Mouse (Mus musculus) embryonic stem cell, embryonic (primary cell): ENCODE measurements at regions not wholly inside any gene's neighbourhood (a gene's known extent, or its start where the extent isn't known, plus 50 kb on each side); places are given as distances from the start of the nearest gene placed in this dataset.
"Not testable (repeated sequence)": the region's sequence is repeated elsewhere in the genome, so short reads cannot be mapped to it uniquely, and the experiment has no call there.

Source experiments
- CTCF ChIA-PET, 4 experiments: fragments of 300-600 bp in 2 of 4; fragments of 350-600 bp in 2 of 4; sonication (Branson Sonifier 250); formaldehyde crosslinking; loops; one replicate each; lab custom pipeline; 2022; ENCODE audit warnings: inconsistent platforms in 2 of 4; lab: Charles Lee
- POLR2A ChIA-PET, 4 experiments: fragments of 300-600 bp in 2 of 4; fragments of 350-600 bp in 2 of 4; sonication (Branson Sonifier 250); formaldehyde crosslinking; loops; one replicate each; lab custom pipeline; 2022; ENCODE audit warnings: antibody characterized with exemption in 4 of 4, inconsistent platforms in 1 of 4; lab: Charles Lee

DNA sequence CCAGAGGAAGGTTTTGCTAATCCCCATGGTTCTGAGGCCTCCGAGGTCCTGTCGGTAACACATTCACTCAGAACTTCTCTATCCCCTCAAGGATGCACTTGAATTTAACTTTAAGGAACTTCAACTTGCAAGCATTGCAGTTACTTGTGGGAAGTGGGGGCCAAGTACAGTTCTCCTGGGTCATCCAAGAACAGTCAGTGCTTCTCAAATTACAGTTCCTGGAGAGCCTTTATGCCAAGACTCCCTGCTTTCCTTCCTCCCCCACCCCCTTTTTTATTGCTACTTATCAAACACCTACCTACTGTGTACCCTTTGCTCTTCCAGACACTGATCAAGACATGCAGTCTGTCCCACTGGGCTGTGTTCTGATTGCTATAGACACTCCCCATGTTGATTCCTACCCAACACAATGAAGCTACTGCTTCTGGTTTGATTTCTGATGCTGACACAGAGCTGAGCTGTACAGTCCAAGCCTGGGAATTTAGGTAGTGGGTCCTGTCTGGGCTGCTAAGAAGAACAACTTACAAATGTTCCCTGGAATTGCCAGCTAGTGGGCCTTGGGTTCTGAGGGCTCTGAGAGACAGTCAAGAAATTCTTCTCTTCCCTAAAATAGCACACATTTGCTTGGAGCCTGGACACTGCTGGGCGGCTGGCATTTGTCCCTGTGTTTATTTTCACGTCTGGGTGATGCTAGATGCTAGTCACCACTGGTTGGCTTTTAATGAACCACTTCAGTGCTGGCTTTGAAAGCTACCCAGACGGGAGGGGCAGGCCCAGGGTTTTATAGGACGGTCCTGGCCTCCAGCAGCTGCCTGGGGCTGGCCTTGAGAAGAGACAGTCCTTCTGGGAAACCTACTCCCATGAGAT lies 120.7 kb downstream of the Bod1 start:
- ChIA-PET POLR2A (interaction anchor here in 2 of 4 experiments (0.6 to 1.1 kb wide), 3 partner anchors 254 to 560 kb away, joined by 3 to 4 read pairs (median 3); no protein-coding TSS in a partner anchor), CTCF (interaction anchor here in 1 of 4 experiments (0.6 kb wide), 1 partner anchor 66 kb away, joined by 3 read pairs; no protein-coding TSS in a partner anchor)

DNA sequence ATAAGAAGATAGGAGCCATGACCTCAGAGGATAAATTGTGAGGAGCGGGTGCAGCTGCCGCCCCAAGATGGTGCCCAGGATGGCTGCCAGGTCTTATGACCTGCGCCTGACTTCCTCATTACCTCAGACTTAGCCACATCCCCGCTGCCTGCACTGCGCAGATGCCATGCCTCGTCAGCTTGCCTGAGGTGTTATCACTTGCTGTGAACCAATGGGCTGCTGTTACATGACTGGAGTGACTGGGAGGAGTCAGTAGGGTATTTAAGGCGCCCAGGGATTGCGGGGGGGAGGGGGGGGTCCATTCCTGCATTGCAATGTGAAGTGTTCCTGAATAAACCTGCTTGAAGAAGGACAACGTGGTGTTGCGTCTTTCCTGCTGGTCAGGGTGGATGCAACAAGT lies 126.2 kb downstream of the Bod1 start:
- POLR2A ChIA-PET, CTCF ChIA-PET: not testable (repeated sequence)

DNA sequence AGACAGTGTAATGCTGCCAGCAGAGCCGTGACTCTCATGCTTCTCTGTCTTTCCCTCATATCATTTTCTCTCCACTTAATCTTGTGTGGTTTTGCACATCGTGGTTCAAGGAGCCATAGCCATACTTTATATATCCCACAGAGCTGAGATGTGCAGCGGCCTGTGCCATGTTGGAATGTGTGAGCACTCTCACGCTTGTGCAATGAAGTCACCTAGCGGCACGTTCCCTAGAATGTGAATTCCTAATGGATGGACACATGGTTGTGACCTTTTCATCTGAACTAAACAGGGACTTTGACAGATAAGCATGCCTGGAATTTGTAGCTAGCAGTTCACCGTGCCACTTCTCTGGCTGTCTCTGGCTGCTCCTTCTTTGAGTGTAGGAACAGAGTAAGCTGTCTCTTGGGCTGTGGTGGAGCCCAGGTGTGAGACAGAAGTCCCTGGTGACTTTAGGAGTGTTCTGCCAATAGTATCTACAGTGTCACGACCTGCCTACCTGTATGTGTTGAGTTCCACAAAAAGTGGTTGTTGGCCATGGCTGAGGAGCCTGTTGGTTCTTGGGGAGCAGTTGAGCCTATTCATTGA lies 129.0 kb downstream of the Bod1 start:
- ChIA-PET CTCF (no interaction called here), POLR2A (interaction anchor here in 2 of 4 experiments (0.6 to 0.9 kb wide), 2 partner anchors 173 to 557 kb away, joined by 3 read pairs; partner anchors contain the start of genes Chac2 (in 1 of the 2) and Stc2 (in 1 of the 2))

DNA sequence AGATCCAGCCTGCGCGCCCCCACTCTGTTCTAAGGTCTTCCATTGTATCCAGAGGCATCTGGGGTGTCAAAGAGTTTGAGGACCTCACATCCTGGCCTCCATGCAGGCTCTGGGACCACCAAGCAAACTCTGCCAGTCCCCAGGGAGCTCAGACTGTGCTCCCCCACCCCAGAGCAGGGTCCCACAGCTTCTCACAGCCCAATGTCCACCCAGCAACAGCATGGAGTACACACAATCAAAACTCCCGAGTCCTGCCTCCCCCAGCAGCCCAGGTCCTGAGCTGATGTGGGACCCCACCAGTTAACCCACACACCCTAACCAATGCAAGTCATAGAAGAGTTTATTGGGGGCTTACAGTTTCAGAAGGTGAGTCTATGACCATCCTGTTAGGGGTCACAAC lies 130.3 kb downstream of the Bod1 start:
- ChIA-PET POLR2A (interaction anchor here in 1 of 4 experiments (0.9 kb wide), 1 partner anchor 172 kb away, joined by 3 read pairs; the partner anchor contains the start of gene Stc2), CTCF (no interaction called here)

DNA sequence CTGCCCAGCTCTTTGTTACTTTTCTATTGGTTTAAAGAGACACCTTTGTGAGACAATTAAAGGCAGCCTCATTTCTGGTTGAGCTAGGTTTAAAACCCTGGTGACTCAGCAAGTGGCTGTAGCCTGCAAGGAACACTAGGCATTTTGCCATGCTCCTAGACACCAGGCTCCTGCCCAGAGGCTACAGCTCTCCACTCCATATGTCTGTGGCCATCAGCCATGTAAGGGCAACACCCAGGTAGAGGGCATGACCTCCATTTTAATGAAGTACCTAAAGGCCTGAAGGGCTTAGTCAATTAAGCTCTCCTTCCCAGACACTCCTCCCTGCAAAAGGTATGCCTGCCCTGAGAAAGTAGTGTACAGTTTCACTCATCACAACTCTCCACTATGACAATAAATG lies 130.9 kb downstream of the Bod1 start:
- ChIA-PET POLR2A (no interaction called here), CTCF (no interaction called here)

DNA sequence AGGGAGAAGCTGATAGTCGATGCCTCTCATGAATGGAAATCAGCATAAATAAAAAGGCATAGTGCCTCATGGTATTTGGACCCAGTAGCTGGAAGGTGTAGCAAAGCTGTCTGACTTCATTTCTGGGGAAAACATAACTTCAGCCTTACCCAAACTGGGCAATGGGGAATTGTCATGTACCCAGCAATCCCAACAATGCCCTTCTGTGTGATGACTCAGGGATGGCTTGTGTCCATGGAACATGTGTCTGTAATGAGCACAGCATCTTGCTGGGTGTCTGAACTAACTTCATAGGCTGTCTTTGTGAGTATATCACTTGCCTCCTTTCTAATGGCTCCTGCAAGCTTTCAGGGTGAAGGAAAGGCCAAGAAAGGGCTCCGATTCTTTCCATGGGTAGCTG lies 140.3 kb downstream of the Bod1 start:
- CTCF ChIA-PET, result no interaction called here
- POLR2A ChIA-PET, result no interaction called here

DNA sequence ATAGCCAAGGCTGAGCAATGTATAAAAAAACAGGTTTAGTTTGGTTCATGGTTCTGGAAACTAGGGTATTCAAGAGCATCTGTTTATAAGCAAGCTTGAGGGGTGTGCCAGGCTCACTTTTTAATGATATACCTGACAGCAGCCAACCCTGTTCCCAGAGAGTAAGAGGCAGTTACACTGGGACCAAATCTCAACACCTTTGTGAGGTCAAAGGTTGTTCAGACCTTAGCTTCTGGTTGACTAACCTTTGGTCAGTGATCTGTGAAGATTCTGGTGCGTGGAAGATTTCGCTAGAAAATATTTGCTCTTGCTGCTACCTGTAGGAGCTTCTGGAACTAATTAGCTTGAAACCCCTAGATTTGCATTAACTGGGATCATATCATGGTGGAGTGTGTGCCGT lies 140.8 kb downstream of the Bod1 start:
- POLR2A ChIA-PET, result no interaction called here
- CTCF ChIA-PET, result no interaction called here

DNA sequence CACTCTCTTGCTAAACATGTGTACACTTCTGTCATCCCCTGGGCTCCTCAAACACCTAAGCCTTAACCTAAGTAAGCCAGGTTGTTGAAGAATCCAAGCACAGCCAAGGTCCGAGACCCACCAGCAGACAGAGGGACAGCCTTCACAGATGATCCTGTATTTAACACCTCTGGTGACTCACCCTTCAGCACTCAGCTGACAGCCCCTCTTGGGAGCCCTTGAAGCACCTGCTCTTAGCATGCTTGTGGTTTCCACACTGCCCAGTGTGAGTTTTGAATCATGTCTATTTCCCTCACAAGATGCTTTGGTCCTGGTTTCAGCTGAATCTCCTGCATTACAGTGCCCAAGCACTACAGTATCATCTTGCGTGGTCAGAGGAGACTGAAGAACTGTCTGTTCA lies 142.0 kb downstream of the Bod1 start:
- CTCF ChIA-PET, result no interaction called here

DNA sequence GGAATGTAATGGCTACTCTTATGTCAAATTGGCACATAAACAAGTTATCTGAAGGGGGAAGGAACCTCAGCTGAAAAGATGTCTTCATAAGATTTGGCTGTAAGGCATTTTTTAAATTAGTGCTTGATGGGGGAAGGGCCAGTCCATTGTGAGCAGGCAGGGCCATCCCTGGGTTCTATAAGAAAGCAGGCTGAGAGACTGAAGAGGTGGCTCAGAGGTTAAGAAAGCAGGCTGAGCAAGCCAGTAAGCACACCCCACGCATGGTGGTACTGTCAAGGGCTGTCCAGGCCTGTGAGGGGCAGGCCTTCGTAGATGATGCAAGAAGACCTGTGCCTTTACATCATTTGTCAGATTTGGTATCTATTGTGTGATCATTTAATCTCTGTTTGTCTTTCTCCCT lies 147.0 kb downstream of the Bod1 start:
- ChIA-PET CTCF (interaction anchor here in 1 of 4 experiments (1.2 kb wide), 1 partner anchor 424 kb away, joined by 3 read pairs; no protein-coding TSS in a partner anchor), POLR2A (no interaction called here)

More for the DNA sequence above, 142.0 kb downstream of the Bod1 start:
- POLR2A ChIA-PET, result no interaction called here

DNA sequence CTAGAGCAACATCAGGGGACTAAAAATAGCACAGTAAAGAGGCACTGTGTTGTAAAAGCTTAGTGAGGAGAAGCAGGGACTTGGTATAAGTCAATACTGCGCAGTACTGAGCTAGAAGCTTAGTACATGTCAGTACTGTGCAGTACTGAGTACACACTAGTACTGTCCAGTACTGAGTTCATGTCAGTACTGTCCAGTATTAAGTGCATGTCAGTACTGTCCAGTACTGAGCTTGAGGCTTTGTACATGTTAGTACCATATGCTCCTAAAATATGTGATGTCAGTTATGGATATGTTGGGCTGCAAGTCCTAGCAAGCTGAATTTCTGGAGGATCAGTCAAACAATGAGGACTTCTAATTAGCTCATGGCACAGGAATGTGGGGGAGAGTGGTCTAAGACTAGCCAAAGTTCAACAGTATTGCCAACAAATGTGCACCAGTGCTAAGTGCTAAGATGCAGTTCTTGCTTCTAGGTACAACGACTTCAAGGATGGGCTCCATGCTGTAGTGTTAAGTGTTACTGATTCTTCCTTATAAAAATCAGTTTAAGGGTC lies 147.5 kb downstream of the Bod1 start:
- CTCF ChIA-PET, result interaction anchor here in 1 of 4 experiments (1.2 kb wide), 1 partner anchor 425 kb away, joined by 3 read pairs; no protein-coding TSS in a partner anchor
- POLR2A ChIA-PET, result no interaction called here

DNA sequence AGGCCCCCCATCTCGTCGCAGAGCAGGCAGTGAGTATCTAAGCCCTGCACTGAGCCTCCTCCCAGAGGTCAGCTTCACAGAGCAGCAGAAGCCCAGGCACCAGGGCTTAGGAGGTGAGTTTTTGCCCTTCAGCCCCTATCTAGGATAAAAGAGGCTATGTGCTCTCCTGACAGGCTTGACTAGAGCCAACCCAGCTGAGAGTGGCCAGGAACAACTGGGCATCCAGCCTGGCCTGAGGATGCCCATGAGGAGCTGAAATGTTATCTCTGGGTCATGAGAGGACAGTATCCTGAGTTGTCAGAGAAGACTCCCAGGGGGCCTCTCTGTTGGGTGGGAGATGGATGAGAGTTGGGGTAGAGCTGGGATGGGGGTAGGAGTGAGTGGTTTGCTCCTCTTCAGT lies 149.6 kb downstream of the Bod1 start:
- POLR2A ChIA-PET, result no interaction called here
- CTCF ChIA-PET, result no interaction called here

DNA sequence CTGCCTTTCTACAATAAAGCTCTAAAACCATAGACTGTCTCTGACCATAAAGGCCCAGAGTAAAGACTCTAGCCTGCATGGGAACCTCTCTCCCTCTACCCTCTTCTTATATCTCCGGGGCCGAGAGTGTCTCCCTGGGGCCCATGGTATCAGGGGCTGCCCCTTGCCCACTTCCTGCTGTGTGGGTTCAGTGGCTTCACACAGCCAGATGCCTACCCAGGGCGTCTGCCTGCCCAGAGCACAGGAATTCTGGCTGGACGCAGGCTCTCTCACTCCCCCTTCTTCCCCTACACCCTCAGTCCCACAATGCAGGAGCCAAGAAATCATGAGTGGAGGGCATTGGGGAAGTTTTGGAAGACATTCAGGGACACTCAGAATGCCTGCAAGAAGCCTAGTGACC lies 150.8 kb downstream of the Bod1 start:
- ChIA-PET POLR2A (interaction anchor here in 1 of 4 experiments (0.6 kb wide), 1 partner anchor 86 kb away, joined by 3 read pairs; no protein-coding TSS in a partner anchor), CTCF (no interaction called here)

DNA sequence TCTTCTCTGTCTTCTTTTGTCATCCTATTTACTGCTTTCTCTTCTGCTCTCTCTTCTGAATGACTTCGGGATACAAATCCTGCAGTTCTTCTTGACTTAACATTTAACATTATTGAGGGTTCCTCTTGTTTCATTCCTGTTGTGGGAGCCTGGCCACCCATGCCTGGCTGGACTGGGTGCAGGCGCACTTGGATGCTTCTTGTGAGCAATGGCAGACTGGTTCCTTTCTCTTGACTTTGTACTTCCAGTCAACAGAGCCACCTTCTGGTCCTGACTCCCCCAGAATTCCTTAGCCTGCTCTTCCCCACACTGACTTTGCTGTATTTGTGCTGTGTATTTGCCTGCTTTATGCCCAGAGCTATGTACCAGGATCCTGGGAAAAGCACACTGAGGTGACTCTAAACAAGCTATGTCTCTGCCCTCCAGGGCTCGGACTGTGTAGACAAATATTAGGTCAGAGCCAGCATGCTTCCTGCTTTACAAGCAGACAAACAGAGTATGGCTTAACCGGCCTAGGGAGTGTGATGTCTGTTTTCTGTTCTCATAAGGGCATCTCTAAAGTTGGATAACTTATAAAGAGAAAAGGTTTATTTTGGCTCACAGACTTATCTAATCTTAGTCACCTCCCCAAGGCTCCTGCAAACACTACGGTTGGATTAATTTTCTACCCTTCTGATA lies 133.5 kb upstream of the Stc2 start:
- CTCF ChIA-PET, result no interaction called here
- POLR2A ChIA-PET, result no interaction called here

DNA sequence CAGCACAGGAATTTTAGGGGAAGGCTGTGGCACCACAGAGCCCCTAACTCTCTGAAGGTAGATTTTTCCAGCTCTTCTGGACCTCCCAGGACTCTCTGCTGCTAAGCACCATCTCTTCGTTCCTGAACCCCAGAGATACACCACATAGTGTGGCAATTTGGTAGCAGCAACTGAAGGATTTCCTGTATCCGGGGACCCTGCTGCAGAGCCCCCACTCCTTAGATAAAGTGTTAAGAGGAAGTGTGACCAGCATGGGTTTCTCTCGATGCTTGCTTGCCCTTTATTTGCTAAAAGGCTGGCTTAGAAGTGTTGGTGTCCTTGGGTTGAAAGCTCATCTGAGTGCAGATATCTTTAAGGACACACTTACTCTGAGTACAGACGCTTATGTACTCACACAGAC lies 115.6 kb upstream of the Stc2 start:
- CTCF ChIA-PET, result no interaction called here
- POLR2A ChIA-PET, result no interaction called here

DNA sequence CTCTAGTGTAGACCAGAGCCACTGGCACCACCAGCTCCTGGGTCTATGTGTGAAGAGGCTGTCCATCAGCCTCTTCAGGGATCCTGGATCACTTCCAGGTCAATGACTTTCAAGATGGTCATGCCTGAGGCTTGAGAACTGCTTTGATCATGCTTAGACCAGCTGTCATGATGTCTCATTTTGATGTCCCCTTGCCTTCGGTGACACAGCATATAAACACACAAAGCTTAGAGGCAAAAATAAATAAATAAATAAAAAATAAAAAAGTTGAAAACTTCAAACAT lies 111.1 kb upstream of the Stc2 start:
- POLR2A ChIA-PET, result no interaction called here
- CTCF ChIA-PET, result interaction anchor here in 1 of 4 experiments (0.7 kb wide), 1 partner anchor 134 kb away, joined by 4 read pairs; no protein-coding TSS in a partner anchor

DNA sequence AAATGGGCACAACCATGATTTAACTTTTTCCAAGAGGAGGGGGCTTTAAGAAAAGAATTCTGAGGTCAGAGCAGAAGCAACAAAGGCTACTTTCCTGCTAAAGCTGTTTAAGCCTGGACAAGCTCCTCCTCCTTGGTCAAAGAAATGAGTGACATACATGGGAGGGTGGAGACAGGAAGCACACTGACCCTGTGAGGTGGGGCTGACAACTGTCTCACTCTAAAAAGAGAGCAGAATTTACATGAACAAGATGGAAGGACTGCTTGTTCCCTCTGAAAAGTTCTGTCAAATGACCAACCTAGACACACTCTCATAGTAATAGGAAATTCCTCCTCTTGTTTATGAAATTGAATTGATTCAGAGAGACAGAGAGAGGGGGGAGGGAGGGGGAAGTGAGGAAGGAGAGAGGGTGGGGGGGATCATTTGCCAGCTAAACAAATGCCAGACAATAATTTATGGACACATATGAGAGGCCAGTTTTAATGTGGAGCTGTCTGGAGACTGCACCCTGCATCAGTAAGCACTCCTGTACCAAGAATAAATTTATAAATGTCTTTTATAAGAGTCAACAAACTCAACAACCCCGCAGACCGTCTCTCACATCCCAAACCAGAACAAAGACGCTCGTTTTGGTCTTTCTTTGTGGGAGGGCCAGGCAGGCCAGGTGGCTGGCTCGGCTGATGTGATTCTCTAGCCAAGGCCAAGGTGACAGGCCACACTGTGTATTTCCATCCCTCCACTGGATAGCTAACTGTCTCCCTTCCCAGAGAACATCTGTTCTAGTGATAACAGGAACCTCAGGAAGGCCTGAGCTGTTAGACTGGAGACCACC lies 110.6 kb upstream of the Stc2 start:
- ChIA-PET POLR2A (no interaction called here), CTCF (interaction anchor here in 1 of 4 experiments (0.7 kb wide), 1 partner anchor 134 kb away, joined by 4 read pairs; no protein-coding TSS in a partner anchor)

DNA sequence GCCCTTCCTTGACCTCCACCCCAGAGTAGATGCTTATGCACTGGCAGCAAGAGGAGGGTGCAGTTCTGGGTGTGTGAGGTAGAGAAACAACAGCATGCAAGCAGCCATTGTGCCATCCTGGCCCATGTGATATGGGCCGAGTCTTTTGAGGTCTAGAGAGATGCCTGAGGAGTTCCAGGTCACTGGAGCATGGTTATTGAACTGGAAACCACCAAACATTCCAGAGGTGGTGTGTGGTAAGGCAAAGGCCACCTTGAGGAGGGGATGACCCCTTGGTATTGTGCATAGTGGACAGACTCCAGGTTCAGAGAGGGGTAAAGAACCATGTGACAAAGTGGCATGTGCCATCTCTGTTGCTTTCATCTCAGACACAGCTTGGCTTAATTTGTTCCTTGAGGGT lies 107.9 kb upstream of the Stc2 start:
- ChIA-PET CTCF (no interaction called here), POLR2A (interaction anchor here in 1 of 4 experiments (0.6 kb wide), 1 partner anchor 153 kb away, joined by 3 read pairs; no protein-coding TSS in a partner anchor)

DNA sequence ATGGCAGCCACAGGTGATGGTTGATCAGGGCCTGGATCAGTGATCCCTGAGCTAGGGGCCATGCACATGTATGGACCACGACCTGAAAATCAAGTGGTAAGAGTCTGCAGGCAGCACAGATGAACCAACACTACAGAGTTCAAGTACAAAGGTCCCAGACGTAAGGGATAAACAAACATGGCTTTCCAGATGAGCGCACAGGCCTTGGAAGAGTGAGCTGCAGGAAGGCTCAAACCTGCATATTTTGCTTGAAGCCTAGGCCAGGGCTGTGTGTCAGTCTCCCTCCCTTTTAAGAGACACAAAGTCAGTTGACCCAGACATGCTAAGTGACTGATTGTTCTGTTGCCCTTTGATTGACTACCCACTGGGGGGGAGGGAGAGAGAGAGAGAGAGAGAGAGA lies 107.2 kb upstream of the Stc2 start:
- POLR2A ChIA-PET, result interaction anchor here in 1 of 4 experiments (0.6 kb wide), 1 partner anchor 152 kb away, joined by 3 read pairs; no protein-coding TSS in a partner anchor

More for the DNA sequence above, 107.2 kb upstream of the Stc2 start:
- CTCF ChIA-PET, result no interaction called here
